Comparison of ENCODE assay signal across 29 mouse cellular contexts in the genomic region with DNA sequence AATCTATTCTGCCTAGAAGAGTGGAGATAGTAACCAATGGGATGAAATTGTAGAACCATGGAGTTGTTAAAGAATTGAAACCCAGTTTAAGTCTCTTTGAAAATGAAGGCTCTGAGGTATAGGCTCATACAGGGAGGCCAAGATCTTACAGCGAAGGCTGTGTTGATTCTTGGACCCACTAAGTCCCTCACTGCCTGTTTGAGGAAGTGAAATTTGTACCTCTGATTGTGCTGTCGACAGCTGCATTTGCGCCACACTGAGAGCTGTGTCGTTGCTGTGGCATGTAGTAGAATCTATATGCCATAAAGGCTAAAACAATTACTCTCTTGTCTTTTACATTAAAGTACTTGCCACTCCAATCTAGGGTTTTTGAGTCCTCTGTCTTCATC. TPM values are rescaled to one million over a fixed set of nuclear protein-coding genes. Genes with fewer than 3 reads are reported as not detected.
DNase-seq lines count a peak whose midpoint lies in the region; ATAC-seq and TF ChIP-seq lines count a peak whose summit lies in the region.
"Had no signal": no experiment of that assay in that cellular context is flagged by ENCODE, and none has a peak within 500 bp of the region (broad histone marks: within the 10 kb centered on the region; RNA-seq: fewer than 3 reads in every experiment).

No protein-coding gene starts in this region.

- dilution Hi-C loops in CH12.LX (cut with MboI; ENCODE audit: extremely low pct_ligation_motif_present, extremely low pct_unique_long_range_greater_than_20kb, low sequenced_read_pairs): no loop called here

- DNase-seq in 416B (ENCODE audit: low read depth) (peak; percentile 33), CH12.LX (ENCODE audit: extremely low read depth) (peak; percentile 76)
- no peak for DNase-seq in testis, postnatal 10 days (ENCODE audit: low spot score)
- no peak for DNase-seq in embryonic facial prominence, embryonic 10.5 days (ENCODE audit: low spot score)
- no peak for DNase-seq in lung, postnatal 25 days (ENCODE audit: low spot score)
- DNase-seq: adrenal gland, postnatal 14 days; cerebellum, adult 11-12 months; cerebellum, adult 9-11 months; gastrocnemius, adult 2 months; gastrocnemius, postnatal 36 days; heart, postnatal 36 days; kidney, postnatal 36 days; lung, postnatal 36 days; right cerebral cortex, adult 18-20 months; thymus, adult 18-20 months had no signal

- no peak overlapping the region for H3K9ac ChIP-seq in CH12.LX (ENCODE audit: insufficient read depth, low read depth)
- H3K9ac ChIP-seq: hindbrain, embryonic 14.5 days; kidney, embryonic 15.5 days; limb, embryonic 13.5 days; lung, embryonic 15.5 days; midbrain, embryonic 15.5 days had no signal

- H3K9me3 ChIP-seq in CH12.LX (replicated peaks; ENCODE audit: low read length): no peaks in the 10 kb centered on the region
- H3K9me3 ChIP-seq in embryonic facial prominence, embryonic 10.5 days: no peaks in the 10 kb centered on the region
- H3K9me3 ChIP-seq: G1E; kidney, embryonic 15.5 days; limb, embryonic 13.5 days; lung, embryonic 15.5 days; midbrain, embryonic 15.5 days had no signal

- H3K36me3 ChIP-seq in CH12.LX (replicated peaks in 1 of 2; ENCODE audit: control insufficient read depth in 1 of 2, insufficient read depth in 1 of 2, low read length in 1 of 2): peaks cover 11 to 25% of the 10 kb centered on the region in 2 experiments
- peaks cover 14% of the 10 kb centered on the region for H3K36me3 ChIP-seq in embryonic facial prominence, embryonic 10.5 days (replicated peaks)
- H3K36me3 ChIP-seq: limb, embryonic 13.5 days had no signal

- no peak for TF ChIP-seq RAD21 in CH12.LX (IDR thresholded peaks at IDR 0.05; ENCODE audit: low read depth, low read length)

- H3K4me1 ChIP-seq in CH12.LX (ENCODE audit: control insufficient read depth in 1 of 2, insufficient read depth in 2 of 2): peaks cover 17 to 40% of the 10 kb centered on the region in 2 experiments
- peaks cover 6% of the 10 kb centered on the region; the same call in 1 of the 2 replicates for H3K4me1 ChIP-seq in embryonic facial prominence, embryonic 10.5 days
- H3K4me1 ChIP-seq: kidney, embryonic 15.5 days; limb, embryonic 13.5 days; lung, embryonic 15.5 days; midbrain, embryonic 15.5 days had no signal

- TF ChIP-seq EP300 in CH12.LX (IDR thresholded peaks at IDR 0.05; ENCODE audit: low read length): peak; percentile 91

- no peak for TF ChIP-seq CTCF in CH12.LX (conservative IDR thresholded peaks at IDR 0.05 in 1 of 2, IDR thresholded peaks at IDR 0.05 in 1 of 2; ENCODE audit: low read depth in 2 of 2, low read length in 2 of 2)

- no peaks in the 10 kb centered on the region for H3K79me2 ChIP-seq in CH12.LX (replicated peaks; ENCODE audit: control insufficient read depth, extremely low read depth, insufficient read depth, poor library complexity, severe bottlenecking)

- H3K4me3 ChIP-seq in CH12.LX (replicated peaks in 1 of 3; ENCODE audit: low read depth in 2 of 3, low read length in 2 of 3, poor library complexity in 1 of 3): no peak overlapping the region
- no peak overlapping the region for H3K4me3 ChIP-seq in embryonic facial prominence, embryonic 10.5 days
- H3K4me3 ChIP-seq: erythroblast, embryonic 14.5 days; gastrocnemius, adult 2 months; kidney, embryonic 15.5 days; limb, embryonic 13.5 days; lung, embryonic 15.5 days; midbrain, embryonic 15.5 days had no signal

- H3K27me3 ChIP-seq in CH12.LX (replicated peaks): no peaks in the 10 kb centered on the region
- H3K27me3 ChIP-seq in embryonic facial prominence, embryonic 10.5 days (replicated peaks; ENCODE audit: low read depth, poor library complexity, severe bottlenecking): no peaks in the 10 kb centered on the region
- H3K27me3 ChIP-seq: kidney, embryonic 15.5 days; limb, embryonic 13.5 days; lung, embryonic 15.5 days; midbrain, embryonic 15.5 days had no signal

- no peak overlapping the region for H3K27ac ChIP-seq in CH12.LX (ENCODE audit: insufficient read depth, low read depth)
- no peak overlapping the region for H3K27ac ChIP-seq in embryonic facial prominence, embryonic 10.5 days (replicated peaks)
- H3K27ac ChIP-seq: gastrocnemius, adult 2 months; hindbrain, embryonic 14.5 days; kidney, embryonic 15.5 days; limb, embryonic 13.5 days; lung, embryonic 15.5 days; midbrain, embryonic 15.5 days had no signal

- ATAC-seq in granulocyte monocyte progenitor cell, adult 5-6 weeks (replicated peaks; ENCODE audit: poor library complexity, severe bottlenecking): peak; percentile 87
- ATAC-seq in neutrophil, adult 5-6 weeks (ENCODE audit: extremely low read depth, insufficient number of reproducible peaks, low FRiP score, poor library complexity, severe bottlenecking): peak; percentile 76
- ATAC-seq: forebrain, embryonic 16.5 days; intestine, postnatal 0 days; midbrain, embryonic 15.5 days had no signal

- WGBS in embryonic facial prominence, embryonic 10.5 days: 90% methylated on average over 4 of the region's 4 CpGs

- H3K4me2 ChIP-seq in CH12.LX (ENCODE audit: insufficient read depth, low read depth, poor library complexity, severe bottlenecking): no peak overlapping the region
- H3K4me2 ChIP-seq: heart, embryonic 11.5 days; hindbrain, embryonic 14.5 days; kidney, embryonic 15.5 days; limb, embryonic 13.5 days; liver, embryonic 11.5 days; lung, embryonic 15.5 days; midbrain, embryonic 15.5 days had no signal

- no peak for TF ChIP-seq POLR2A in CH12.LX (IDR thresholded peaks at IDR 0.05; ENCODE audit: low read depth, low read length)

- in situ Hi-C loops in CH12.LX (cut with MboI; ENCODE audit: low pct_ligation_motif_present, low pct_unique_long_range_greater_than_20kb, low sequenced_read_pairs): no loop called here

TF ChIP-seq in CH12.LX, 34 proteins besides CTCF, POLR2A, EP300 and RAD21:
- peak; percentile 50; the same call in 1 of the 2 replicates for TF ChIP-seq TCF12 (IDR thresholded peaks at IDR 0.05; ENCODE audit: low read depth, low read length)
- peak; percentile 61; the same call in 1 of the 2 replicates for TF ChIP-seq ZKSCAN1 (IDR thresholded peaks at IDR 0.05; ENCODE audit: borderline replicate concordance, low read depth, low read length)
- TF ChIP-seq MYC (IDR thresholded peaks at IDR 0.05; ENCODE audit: low read depth, low read length): peak; percentile 67; the same call in 1 of the 2 replicates
- peak; percentile 92 for TF ChIP-seq IRF4 (IDR thresholded peaks at IDR 0.05; ENCODE audit: low read depth, low read length)
- peak; percentile 11; the same call in 1 of the 2 replicates for TF ChIP-seq MEF2A (IDR thresholded peaks at IDR 0.05; ENCODE audit: borderline replicate concordance, low read depth, low read length)
- 0 out of 2 replicates have a peak, but pooled peaks have one; percentile 6 for TF ChIP-seq ETS1 (conservative IDR thresholded peaks at IDR 0.05; ENCODE audit: low read depth, low read length)
- peak; percentile 39; the same call in 1 of the 2 replicates for TF ChIP-seq ELF1 (IDR thresholded peaks at IDR 0.05; ENCODE audit: low read depth, low read length)
- TF ChIP-seq GABPA (IDR thresholded peaks at IDR 0.05; ENCODE audit: insufficient replicate concordance, low read depth, low read length): no peak
- TF ChIP-seq HCFC1 (IDR thresholded peaks at IDR 0.05; ENCODE audit: low read depth, low read length): no peak
TF ChIP-seq in CH12.LX: peak in this region for 7.

RNA-seq across cellular contexts. Expression of a gene that starts 14.4 kb away (rescaled TPM):
- total RNA-seq in CH12.LX (2012; rRNA removed) (not detected in 2 replicates), CH12.LX (2014; rRNA removed) (not detected in 2 replicates)
- polyA plus RNA-seq in CH12.LX (2012; ENCODE audit: insufficient read length, low read depth): not detected in 2 replicates
- total RNA-seq in granulocyte monocyte progenitor cell, adult 5-6 weeks (2014; fragmentation: Nextera tagmentation): not detected in 2 replicates
- total RNA-seq in granulocyte monocyte progenitor cell, adult 5-6 weeks (2017): not detected in 2 replicates
- total RNA-seq in neutrophil, adult 5-6 weeks (2017): 0.12 and 0.25 TPM in 2 replicates
- polyA plus RNA-seq in embryonic facial prominence, embryonic 10.5 days (2016; fragmentation: Nextera tagmentation; extraction: Ambion mirVana): 0.52 and 0.83 TPM in 2 replicates
- polyA plus RNA-seq: C2C12; erythroblast, embryonic 14.5 days; G1E had no signal

RNA-seq across cellular contexts. Expression of a gene that starts 47.9 kb away (rescaled TPM):
- total RNA-seq in CH12.LX (2012; rRNA removed): 8.8 and 9.2 TPM in 2 replicates
- 7.8 and 10.4 TPM in 2 replicates for total RNA-seq in CH12.LX (2014; rRNA removed)
- polyA plus RNA-seq in CH12.LX (2012; ENCODE audit: insufficient read length, low read depth): 6.9 and 7.5 TPM in 2 replicates
- total RNA-seq in granulocyte monocyte progenitor cell, adult 5-6 weeks (2014; fragmentation: Nextera tagmentation): 30.9 and 32.7 TPM in 2 replicates
- total RNA-seq in granulocyte monocyte progenitor cell, adult 5-6 weeks (2017): 22.7 and 23.1 TPM in 2 replicates
- 10.5 and 12.3 TPM in 2 replicates for total RNA-seq in neutrophil, adult 5-6 weeks (2017)
- polyA plus RNA-seq in embryonic facial prominence, embryonic 10.5 days (2016; fragmentation: Nextera tagmentation; extraction: Ambion mirVana): 20.4 and 24.9 TPM in 2 replicates

RNA-seq across cellular contexts. Expression of a gene that starts 48.2 kb away (rescaled TPM):
- total RNA-seq in CH12.LX (2012; rRNA removed): 13.6 and 15.6 TPM in 2 replicates
- total RNA-seq in CH12.LX (2014; rRNA removed): 28.1 and 29.3 TPM in 2 replicates
- 20.9 and 22.7 TPM in 2 replicates for polyA plus RNA-seq in CH12.LX (2012; ENCODE audit: insufficient read length, low read depth)
- total RNA-seq in granulocyte monocyte progenitor cell, adult 5-6 weeks (2014; fragmentation: Nextera tagmentation): 11.3 and 14.7 TPM in 2 replicates
- total RNA-seq in granulocyte monocyte progenitor cell, adult 5-6 weeks (2017): 13.0 and 19.5 TPM in 2 replicates
- total RNA-seq in neutrophil, adult 5-6 weeks (2017): 13.4 and 22.5 TPM in 2 replicates
- 36.3 and 42.4 TPM in 2 replicates for polyA plus RNA-seq in embryonic facial prominence, embryonic 10.5 days (2016; fragmentation: Nextera tagmentation; extraction: Ambion mirVana)

Comparison
In these comparisons a context has a peak if more than half of its experiments do, and no peak if none do; other contexts are left out.
1. DNase-seq: peak in 416B (single experiment) and CH12.LX (single experiment); none in testis, postnatal 10 days (single experiment), embryonic facial prominence, embryonic 10.5 days (single experiment) and lung, postnatal 25 days (single experiment).